Comparison of ENCODE assay signal across 10 mouse cellular contexts in genomic region chr19:41109496-41109895, GRCm38 (mm10). TPM values are rescaled to one million over a fixed set of nuclear protein-coding genes. Genes with fewer than 3 reads are reported as not detected.
DNase-seq lines count a peak whose midpoint lies in the region; ATAC-seq lines count a peak whose summit lies in the region.
"Had no signal": no experiment of that assay in that cellular context is flagged by ENCODE, and none has a peak within 500 bp of the region (broad histone marks: within the 10 kb centered on the region; RNA-seq: fewer than 3 reads in every experiment).

No protein-coding gene starts in this region.

- no peak overlapping the region for H3K27ac ChIP-seq in hindbrain, embryonic 14.5 days
- H3K27ac ChIP-seq in hindbrain, embryonic 12.5 days: no peak overlapping the region
- peak overlapping the region; percentile 52 for H3K27ac ChIP-seq in forebrain, embryonic 10.5 days
- no peak overlapping the region for H3K27ac ChIP-seq in midbrain, embryonic 11.5 days (ENCODE audit: low read depth, low read length)

- H3K9ac ChIP-seq in hindbrain, embryonic 14.5 days: no peak overlapping the region
- H3K9ac ChIP-seq in hindbrain, embryonic 12.5 days: no peak overlapping the region
- H3K9ac ChIP-seq in midbrain, embryonic 11.5 days (ENCODE audit: low read length): no peak overlapping the region
- H3K9ac ChIP-seq: heart, embryonic 12.5 days had no signal

- H3K4me2 ChIP-seq in hindbrain, embryonic 14.5 days (replicated peaks): no peak overlapping the region
- H3K4me2 ChIP-seq in hindbrain, embryonic 12.5 days (replicated peaks): no peak overlapping the region
- H3K4me2 ChIP-seq in midbrain, embryonic 11.5 days: no peak overlapping the region
- H3K4me2 ChIP-seq: heart, embryonic 12.5 days had no signal

- no peaks in the 10 kb centered on the region for H3K36me3 ChIP-seq in hindbrain, embryonic 14.5 days (replicated peaks; ENCODE audit: control insufficient read depth, insufficient read depth)
- no peaks in the 10 kb centered on the region for H3K36me3 ChIP-seq in hindbrain, embryonic 12.5 days
- no peaks in the 10 kb centered on the region for H3K36me3 ChIP-seq in forebrain, embryonic 10.5 days (replicated peaks)
- H3K36me3 ChIP-seq in midbrain, embryonic 11.5 days (ENCODE audit: control insufficient read depth, insufficient read depth, low read length): no peaks in the 10 kb centered on the region
- H3K36me3 ChIP-seq: heart, embryonic 12.5 days had no signal

- DNase-seq in hindbrain, embryonic 14.5 days (ENCODE audit: low spot score): peak; percentile 58
- peak; percentile 59 for DNase-seq in adipocyte (ENCODE audit: low spot score)
- DNase-seq in forebrain, embryonic 10.5 days (ENCODE audit: extremely low spot score, low spot score): no peak
- no peak for DNase-seq in midbrain, embryonic 11.5 days (ENCODE audit: low spot score, missing footprints)
- DNase-seq in kidney, postnatal 10 days: no peak
- no peak for DNase-seq in frontal cortex, adult 2 months (ENCODE audit: extremely low spot score in 1 of 2, low spot score in 1 of 2)

- WGBS in hindbrain, embryonic 14.5 days: 22% methylated on average over 8 of the region's 8 CpGs
- 51% methylated on average over 8 of the region's 8 CpGs for WGBS in hindbrain, embryonic 12.5 days
- 39% methylated on average over 8 of the region's 8 CpGs for WGBS in forebrain, embryonic 10.5 days
- 30% methylated on average over 8 of the region's 8 CpGs for WGBS in midbrain, embryonic 11.5 days

- no peak overlapping the region for H3K4me3 ChIP-seq in hindbrain, embryonic 14.5 days (replicated peaks; ENCODE audit: low read length)
- no peak overlapping the region for H3K4me3 ChIP-seq in hindbrain, embryonic 12.5 days
- H3K4me3 ChIP-seq in forebrain, embryonic 10.5 days: no peak overlapping the region
- H3K4me3 ChIP-seq in midbrain, embryonic 11.5 days (ENCODE audit: low read depth, low read length): no peak overlapping the region
- H3K4me3 ChIP-seq: heart, embryonic 12.5 days had no signal

- H3K4me1 ChIP-seq in hindbrain, embryonic 14.5 days (replicated peaks; ENCODE audit: control insufficient read depth, insufficient read depth, low read length): peaks cover 24% of the 10 kb centered on the region
- peaks cover 34% of the 10 kb centered on the region for H3K4me1 ChIP-seq in hindbrain, embryonic 12.5 days
- H3K4me1 ChIP-seq in forebrain, embryonic 10.5 days: peaks cover 77% of the 10 kb centered on the region
- peaks cover 22% of the 10 kb centered on the region for H3K4me1 ChIP-seq in midbrain, embryonic 11.5 days (ENCODE audit: control insufficient read depth, insufficient read depth, low read length)
- H3K4me1 ChIP-seq: heart, embryonic 12.5 days had no signal

- peak; percentile 46; the same call in 1 of the 2 replicates for ATAC-seq in hindbrain, embryonic 14.5 days (ENCODE audit: low FRiP score)
- ATAC-seq in hindbrain, embryonic 12.5 days (ENCODE audit: low FRiP score): no peak
- ATAC-seq in midbrain, embryonic 11.5 days (ENCODE audit: low FRiP score): peak; percentile 68
- ATAC-seq: intestine, embryonic 16.5 days had no signal

- H3K27me3 ChIP-seq in hindbrain, embryonic 14.5 days (ENCODE audit: control insufficient read depth, insufficient read depth, low read length): peaks cover 5% of the 10 kb centered on the region; the same call in 1 of the 2 replicates
- H3K27me3 ChIP-seq in hindbrain, embryonic 12.5 days: 0 out of 2 replicates have a peak, but pooled peaks cover 12% of the 10 kb centered on the region
- H3K27me3 ChIP-seq in forebrain, embryonic 10.5 days (ENCODE audit: poor library complexity, severe bottlenecking): peaks cover 74% of the 10 kb centered on the region
- H3K27me3 ChIP-seq in midbrain, embryonic 11.5 days (ENCODE audit: control insufficient read depth, insufficient read depth, low read length): peaks cover 26% of the 10 kb centered on the region; the same call in 1 of the 2 replicates

- H3K9me3 ChIP-seq in hindbrain, embryonic 14.5 days (ENCODE audit: control insufficient read depth, low read length): no peaks in the 10 kb centered on the region
- no peaks in the 10 kb centered on the region for H3K9me3 ChIP-seq in hindbrain, embryonic 12.5 days (replicated peaks)
- no peaks in the 10 kb centered on the region for H3K9me3 ChIP-seq in forebrain, embryonic 10.5 days
- H3K9me3 ChIP-seq in midbrain, embryonic 11.5 days (ENCODE audit: control insufficient read depth, low read length): no peaks in the 10 kb centered on the region
- H3K9me3 ChIP-seq: heart, embryonic 12.5 days had no signal

RNA-seq across cellular contexts. Expression of gene Opalin, which starts 32.6 kb away (rescaled TPM):
- not detected in 2 replicates for polyA plus RNA-seq in hindbrain, embryonic 14.5 days (2014; fragmentation: Nextera tagmentation; extraction: Ambion mirVana)
- polyA plus RNA-seq in hindbrain, embryonic 12.5 days (2016; fragmentation: Nextera tagmentation; extraction: Ambion mirVana): not detected in 2 replicates
- polyA plus RNA-seq in forebrain, embryonic 10.5 days (2016; fragmentation: Nextera tagmentation; extraction: Ambion mirVana): not detected in 2 replicates
- not detected in 2 replicates for polyA plus RNA-seq in midbrain, embryonic 11.5 days (2014; fragmentation: Nextera tagmentation; extraction: Ambion mirVana)
- polyA plus RNA-seq in frontal cortex, adult 2 months (2012; rRNA removed): 17.0 and 19.5 TPM in 2 replicates
- polyA plus RNA-seq: intestine, embryonic 16.5 days; liver, adult 2 months had no signal

Comparison
In these comparisons a context has a peak if more than half of its experiments do, and no peak if none do; other contexts are left out.
1. DNase-seq: peak in hindbrain, embryonic 14.5 days (single experiment) and adipocyte (single experiment); none in forebrain, embryonic 10.5 days (single experiment), midbrain, embryonic 11.5 days (single experiment), kidney, postnatal 10 days (single experiment) and frontal cortex, adult 2 months (0 of 2).
2. RNA of gene Opalin, which starts 32.6 kb away (polyA plus RNA-seq): 17.0 to 19.5 TPM in frontal cortex, adult 2 months; not detected in forebrain, embryonic 10.5 days, not detected in hindbrain, embryonic 14.5 days, not detected in hindbrain, embryonic 12.5 days and not detected in midbrain, embryonic 11.5 days; every median in the first group is over 10 times any median in the second.